Mouse (Mus musculus): Measurements from ENCODE around the gene Mettl7a1.
"Not testable (repeated sequence)": the region's sequence is repeated elsewhere in the genome, so short reads cannot be mapped to it uniquely, and the experiment has no call there.

Gene Mettl7a1

DNA sequence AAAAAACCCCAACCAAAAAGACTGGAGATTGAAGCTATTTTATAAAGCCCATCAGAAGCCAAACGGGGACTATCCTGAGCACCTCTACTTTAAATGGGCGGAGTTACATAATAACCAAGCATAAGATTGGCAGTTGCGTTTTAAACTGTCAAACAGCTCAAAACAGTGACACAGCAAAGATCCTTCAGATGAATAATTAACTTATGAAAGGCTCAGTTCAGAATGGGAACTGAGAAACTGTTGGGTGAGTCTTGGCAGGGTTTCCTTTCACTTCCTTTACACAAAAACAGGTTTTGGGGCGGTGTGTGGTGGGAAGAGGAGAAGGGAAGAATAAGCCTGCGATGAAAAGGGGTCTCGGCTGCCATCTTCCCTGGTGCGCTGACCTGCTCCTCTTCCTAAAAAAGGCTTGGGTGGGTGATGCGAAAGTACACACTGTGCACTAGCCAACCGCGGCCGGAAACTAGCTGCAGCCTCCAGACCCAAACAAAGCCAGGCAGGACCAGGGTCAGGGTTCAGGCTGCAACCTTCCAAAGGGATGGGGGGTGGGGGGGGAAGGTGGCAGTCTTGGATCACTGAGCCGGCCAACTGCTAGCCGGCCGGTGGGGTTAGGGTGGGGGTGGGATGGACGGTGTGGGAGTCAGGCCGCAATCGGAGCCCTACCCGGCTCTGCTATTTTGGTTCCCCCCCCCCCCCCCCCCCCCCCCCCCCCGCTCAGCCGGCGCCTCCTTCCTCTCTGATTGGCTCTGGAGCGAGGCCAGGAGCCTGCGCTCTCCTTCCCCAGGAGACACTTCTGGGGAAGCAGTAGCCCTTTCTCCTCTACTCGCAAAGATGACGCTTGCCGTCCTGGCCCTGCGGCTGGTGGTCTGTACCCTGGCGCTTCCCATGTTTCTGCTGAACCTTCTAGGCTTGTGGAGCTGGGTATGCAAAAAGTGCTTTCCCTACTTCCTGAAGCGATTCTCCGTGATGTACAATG lies at the start of gene Mettl7a1:
Gene Mettl7a1 (plus strand): TSS at position 122 of the 973 bp plus-strand sequence.
- peak; percentile 88 for DNase-seq

- DNase-seq, result no peak
These were observed 47.6 kb upstream of the Mettl7a1 start for GRCm38 (mm10) chr15:100256386-100256785.

DNA sequence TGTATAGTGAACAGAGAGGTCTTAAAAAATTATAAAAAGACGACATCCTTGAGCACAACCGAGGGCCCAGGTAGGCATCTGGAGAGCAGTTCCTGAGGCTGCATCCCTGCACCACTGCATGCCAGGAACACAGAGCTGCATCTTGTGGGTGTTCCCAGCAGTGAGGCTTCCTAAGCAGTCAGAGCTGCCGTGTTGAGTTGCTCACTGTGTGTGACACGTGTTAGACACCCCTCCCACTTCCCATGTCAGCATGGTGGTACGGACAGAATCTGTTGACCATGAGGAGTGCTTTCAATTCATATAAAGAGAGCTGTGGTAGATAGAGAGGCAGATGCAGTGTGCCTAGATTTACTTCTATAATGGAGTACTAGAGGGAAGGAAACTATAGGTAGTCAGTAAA lies 46.6 kb upstream of the Mettl7a1 start:
- DNase-seq, result no peak

- DNase-seq, result no peak
These were observed 45.1 kb upstream of the Mettl7a1 start for GRCm38 (mm10) chr15:100258646-100259425.

GRCm38 (mm10) chr15:100260351-100260750 lies 43.6 kb upstream of the Mettl7a1 start:
- not testable (repeated sequence) for DNase-seq

DNA sequence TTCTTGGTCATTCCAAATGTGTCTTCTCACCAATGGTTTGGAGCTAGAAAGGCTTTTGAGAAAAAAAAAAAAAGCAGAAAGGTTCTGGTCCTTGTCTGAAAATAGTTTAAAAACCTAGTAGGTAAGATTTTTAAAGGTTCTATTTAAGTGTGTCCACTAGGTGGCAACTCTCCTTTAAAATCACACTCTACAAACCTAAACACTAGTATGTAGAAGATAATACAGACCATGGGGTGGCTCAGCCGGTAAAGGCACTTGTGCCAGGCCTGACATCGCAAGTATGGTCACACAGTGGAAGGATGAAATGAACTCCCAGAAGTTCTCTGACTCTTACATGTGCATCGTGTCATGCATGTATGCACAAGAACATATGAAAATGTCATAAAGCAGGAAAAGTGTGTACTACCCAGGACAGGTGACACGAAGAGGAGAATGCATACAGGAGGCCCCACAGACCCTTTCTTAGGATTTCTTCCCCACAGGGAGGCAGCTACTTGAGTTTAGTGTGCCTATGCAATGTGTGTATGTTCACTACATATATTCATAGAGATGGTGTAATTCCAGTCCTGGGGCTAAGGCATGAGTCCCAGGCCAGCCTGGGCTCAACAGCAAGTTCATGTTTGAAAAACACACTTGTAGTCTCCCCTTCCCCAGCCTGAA lies 40.6 kb upstream of the Mettl7a1 start:
- DNase-seq, result peak; percentile 13

- DNase-seq, result no peak
These were observed 38.2 kb upstream of the Mettl7a1 start for GRCm38 (mm10) chr15:100265586-100266325.

DNA sequence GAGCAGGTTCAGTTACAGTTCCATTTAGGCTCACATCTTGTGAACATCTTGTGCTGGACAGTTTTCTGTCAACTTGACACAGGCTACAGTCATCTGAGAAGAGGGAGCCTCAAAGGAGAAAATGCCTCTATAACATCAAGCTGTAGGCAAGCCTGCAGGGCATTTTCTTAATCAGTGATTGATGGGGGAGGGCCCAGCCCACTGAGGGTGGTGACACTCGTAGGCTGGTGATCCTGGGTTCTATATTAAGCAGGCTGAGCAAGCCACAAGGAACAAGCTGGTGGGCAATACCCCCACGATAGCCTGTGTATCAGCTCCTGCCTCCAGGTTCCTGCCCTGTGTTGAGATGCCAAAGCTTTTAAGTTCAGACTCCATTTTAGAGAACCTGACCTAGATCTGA lies 35.0 kb upstream of the Mettl7a1 start:
- no peak for DNase-seq

GRCm38 (mm10) chr15:100269776-100270175 lies 34.2 kb upstream of the Mettl7a1 start:
- DNase-seq, result no peak

DNA sequence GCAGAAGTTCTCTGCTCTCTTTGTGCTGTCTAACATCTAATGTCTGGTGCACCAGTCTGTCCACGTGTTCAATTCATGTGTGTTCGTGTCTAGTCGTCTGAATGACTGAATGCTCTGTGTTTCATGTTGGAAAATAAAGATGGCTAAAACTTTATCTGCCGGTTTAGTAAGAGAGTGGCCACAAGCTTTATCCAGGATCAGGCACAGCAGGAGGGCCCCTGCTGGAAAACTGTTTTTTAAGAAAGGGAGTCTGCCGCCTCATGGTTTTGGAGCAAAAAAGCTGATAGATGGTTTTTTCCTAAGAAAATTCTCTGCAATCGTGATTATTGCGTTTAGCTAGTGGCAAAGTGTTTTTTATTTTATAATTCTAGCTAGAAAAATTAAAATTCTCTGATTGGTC lies 33.3 kb upstream of the Mettl7a1 start:
- not testable (repeated sequence) for DNase-seq

GRCm38 (mm10) chr15:100271411-100271810 lies 32.5 kb upstream of the Mettl7a1 start:
- no peak for DNase-seq

- not testable (repeated sequence) for DNase-seq
These were observed 30.1 kb upstream of the Mettl7a1 start for GRCm38 (mm10) chr15:100273791-100274308.

- no peak for DNase-seq
These were observed 29.0 kb upstream of the Mettl7a1 start for GRCm38 (mm10) chr15:100274790-100275559.

GRCm38 (mm10) chr15:100276403-100276802 lies 27.5 kb upstream of the Mettl7a1 start:
- DNase-seq, result no peak

DNA sequence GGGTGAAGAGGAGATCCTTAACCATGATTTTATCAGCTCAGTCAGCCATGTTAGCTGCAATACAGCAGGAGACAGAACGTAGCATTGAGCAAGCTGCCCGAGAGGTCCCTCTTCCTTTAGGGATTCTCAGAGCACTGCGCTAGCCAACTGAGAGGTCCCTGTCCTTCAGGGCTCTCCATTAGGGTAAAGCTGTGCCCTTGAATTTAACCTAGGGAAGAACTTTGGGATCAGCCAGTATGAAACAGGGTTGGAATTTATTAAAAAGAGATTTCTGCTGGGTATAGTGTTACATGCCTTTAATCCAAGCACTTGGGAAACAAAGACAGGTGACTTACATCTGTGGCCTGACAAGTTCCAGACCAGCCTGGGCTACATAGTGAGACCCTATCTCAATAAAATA lies 26.4 kb upstream of the Mettl7a1 start:
- no peak for DNase-seq

- no peak for DNase-seq
These were observed 23.3 kb upstream of the Mettl7a1 start, which contains the start of gene Tmprss12 for GRCm38 (mm10) chr15:100280626-100281025. Tmprss12 (plus strand) TSS chr15:100280837.

DNA sequence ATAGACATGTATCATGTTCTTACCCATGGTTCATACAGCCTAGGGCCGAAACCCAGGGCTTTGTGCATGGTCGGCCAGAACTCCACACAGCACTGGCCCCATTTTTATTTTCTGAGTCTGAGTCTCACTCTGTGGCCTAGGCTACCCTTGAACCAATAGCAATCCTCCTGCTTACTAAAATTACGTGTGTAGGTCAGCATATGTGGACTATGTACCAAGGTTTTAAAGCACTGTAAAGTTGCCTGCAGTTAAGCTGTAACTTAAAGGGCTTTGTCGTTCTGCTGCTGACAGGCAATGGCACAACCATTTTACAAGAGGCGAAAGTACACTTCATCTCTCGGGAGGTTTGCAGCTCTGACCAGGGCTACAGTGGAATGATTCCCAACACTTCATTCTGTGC lies 15.0 kb upstream of the Mettl7a1 start:
- DNase-seq, result no peak

GRCm38 (mm10) chr15:100290858-100291257 lies 13.1 kb upstream of the Mettl7a1 start:
- no peak for DNase-seq

- DNase-seq, result no peak
These were observed 11.6 kb upstream of the Mettl7a1 start for GRCm38 (mm10) chr15:100292326-100292725.

DNA sequence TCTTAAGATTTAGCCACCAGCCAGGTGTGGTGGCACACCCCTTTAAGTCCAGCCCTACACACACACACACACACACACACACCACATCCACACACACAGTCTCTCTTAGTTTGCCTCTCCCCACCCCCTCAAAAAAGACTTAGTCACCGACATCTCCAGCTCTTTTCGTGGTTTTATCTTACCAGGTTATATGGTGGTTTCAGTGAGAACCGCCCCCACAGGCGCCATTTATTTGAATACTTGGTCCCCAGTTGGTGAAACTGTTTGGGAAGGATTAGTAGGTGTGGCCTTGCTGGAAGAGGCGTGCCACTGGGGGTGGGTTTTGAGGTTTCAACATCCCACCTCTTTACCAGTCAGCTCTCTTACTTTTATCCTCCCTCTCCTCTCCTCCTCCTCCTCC lies 6.1 kb upstream of the Mettl7a1 start:
- DNase-seq, result no peak

DNA sequence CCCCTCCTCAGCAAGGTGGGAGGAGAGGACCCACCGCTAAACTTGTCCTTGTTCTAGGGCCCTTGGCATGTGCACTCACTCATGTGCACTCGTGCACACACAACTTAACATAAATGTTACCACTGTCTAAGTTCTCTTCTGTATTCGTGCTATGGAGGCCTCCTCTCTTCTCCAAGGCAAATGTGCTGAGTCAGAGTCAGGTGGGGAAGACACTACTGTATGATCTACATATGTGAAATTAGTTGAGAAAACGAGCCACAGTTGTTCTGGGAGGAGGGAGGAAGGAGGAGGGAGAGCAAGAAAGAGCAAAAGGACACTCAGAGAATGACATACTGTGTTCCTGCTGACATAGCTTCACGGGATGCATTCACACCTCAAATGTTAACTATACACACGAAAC lies 3.4 kb upstream of the Mettl7a1 start:
- DNase-seq, result no peak
